Mouse (Mus musculus) limb, embryonic 14.5 days (tissue): ENCODE results near the gene Tpst1. TPM values are rescaled to one million over a fixed set of nuclear protein-coding genes. Genes with fewer than 3 reads are reported as not detected.

Source experiments
- ATAC-seq: fragments of 200-750 bp; cut with Nextera tagmentation; 2 replicates; pipeline ENCODE4 v1.8.0; 2017; ENCODE audit warnings: low read depth, moderate number of reproducible peaks, moderate TSS enrichment; ENCODE audit not compliant: low FRiP score
- DNase-seq: peaks from one replicate; pipeline ENCODE4 v3.0.0-alpha.2; 2015; ENCODE audit warnings: low spot score
- H3K27ac ChIP-seq: fragments of 300-500 bp; sonication (generic); replicated peaks from 2 replicates; pipeline ENCODE4 v1.5.1; 2014; ENCODE audit warnings: low read depth, mild to moderate bottlenecking, low read length, moderate library complexity, mixed read lengths
- H3K27me3 ChIP-seq: fragments of 300-500 bp; sonication (generic); 2 replicates; pipeline ENCODE4 v1.6.1; 2014; ENCODE audit warnings: low read length, mixed read lengths; ENCODE audit not compliant: control insufficient read depth, insufficient read depth
- H3K36me3 ChIP-seq: fragments of 300-500 bp; sonication (generic); 2 replicates; pipeline ENCODE4 v1.6.1; 2014; ENCODE audit warnings: mild to moderate bottlenecking, low read length, moderate library complexity, mixed read lengths; ENCODE audit not compliant: control insufficient read depth, insufficient read depth
- H3K4me1 ChIP-seq: fragments of 300-500 bp; sonication (generic); 2 replicates; pipeline ENCODE4 v1.6.1; 2014; ENCODE audit warnings: antibody characterized with exemption, low read length, mixed read lengths; ENCODE audit not compliant: control insufficient read depth, insufficient read depth
- H3K4me2 ChIP-seq: fragments of 300-500 bp; sonication (generic); replicated peaks from 2 replicates; pipeline ENCODE4 v1.6.1; 2014; ENCODE audit warnings: low read depth, mild to moderate bottlenecking, low read length, moderate library complexity; ENCODE audit not compliant: severe bottlenecking
- H3K4me3 ChIP-seq: fragments of 300-500 bp; sonication (generic); replicated peaks from 2 replicates; pipeline ENCODE4 v1.5.1; 2014; ENCODE audit warnings: low read length
- H3K9ac ChIP-seq: fragments of 300-500 bp; sonication (generic); 2 replicates; pipeline ENCODE4 v1.6.1; 2014; ENCODE audit warnings: mild to moderate bottlenecking, low read depth, low read length, moderate library complexity; ENCODE audit not compliant: severe bottlenecking
- H3K9me3 ChIP-seq: fragments of 300-500 bp; sonication (generic); 2 replicates; pipeline ENCODE4 v1.6.1; 2016; ENCODE audit warnings: low read length; ENCODE audit not compliant: control insufficient read depth
- POLR2A ChIP-seq: fragments of 200-500 bp; IDR thresholded peaks from 2 replicates; pipeline ENCODE4 v1.8.0; 2012; ENCODE audit warnings: inconsistent platforms, mild to moderate bottlenecking, moderate library complexity, borderline replicate concordance; ENCODE audit not compliant: insufficient read depth, insufficient read length; ENCODE audit errors: extremely low read depth
- WGBS: fragments of 180-500 bp; shearing (Covaris S2); extraction: QIAGEN DNeasy Blood & Tissue Kit; methylation state at CpG from one replicate; pipeline ENCODE4 v1.1.7; 2014; 5-methylcytosine and 5-hydroxymethylcytosine counted together
- polyA plus RNA-seq, 2 experiments: library from polyadenylated mRNA; depleted of rRNA in 1 of 2; stranded (reverse) in 1 of 2; unstranded in 1 of 2; fragments of >200 nt; fragmentation: Nextera tagmentation in 1 of 2; extraction: Ambion mirVana in 1 of 2; gene quantifications; 2 replicates each; pipeline versions ENCODE4 v1.2.1 to v1.2.3; 2012 to 2014

Tpst1 gene
- polyA plus RNA-seq, 2 experiments = 68.2 to 114 TPM

DNA sequence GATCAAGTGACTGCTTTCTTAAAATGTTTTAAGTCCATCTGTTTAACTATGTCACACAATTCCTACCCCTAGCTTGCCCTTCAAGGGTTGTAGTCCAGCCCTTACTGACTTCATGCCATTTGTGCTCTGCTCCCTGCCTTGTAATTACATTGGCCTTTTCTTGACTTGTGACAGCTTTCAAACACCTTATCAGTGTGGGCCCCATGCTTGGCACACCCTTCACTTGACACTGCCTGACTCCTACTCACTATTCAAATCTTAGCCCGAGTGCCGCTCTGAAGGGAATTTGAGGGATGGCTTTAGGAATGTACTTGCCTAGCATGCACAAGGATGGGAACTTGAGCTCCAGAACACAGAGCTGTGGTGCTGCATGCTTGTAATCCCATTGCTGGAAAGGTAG lies 24.7 kb downstream of the Tpst1 start:
- Histone ChIP-seq H3K4me1 (no peaks in the 10 kb centered on the region), H3K9ac (no peak overlapping the region), H3K36me3 (peaks cover 10% of the 10 kb centered on the region), H3K4me3 (no peak overlapping the region), H3K9me3 (no peaks in the 10 kb centered on the region), H3K4me2 (no peak overlapping the region), H3K27me3 (no peaks in the 10 kb centered on the region), H3K27ac (no peak overlapping the region)
- ATAC-seq = no peak
- no peak for TF ChIP-seq POLR2A
- WGBS = 82% methylated on average over 2 of the region's 2 CpGs
- no peak for DNase-seq

DNA sequence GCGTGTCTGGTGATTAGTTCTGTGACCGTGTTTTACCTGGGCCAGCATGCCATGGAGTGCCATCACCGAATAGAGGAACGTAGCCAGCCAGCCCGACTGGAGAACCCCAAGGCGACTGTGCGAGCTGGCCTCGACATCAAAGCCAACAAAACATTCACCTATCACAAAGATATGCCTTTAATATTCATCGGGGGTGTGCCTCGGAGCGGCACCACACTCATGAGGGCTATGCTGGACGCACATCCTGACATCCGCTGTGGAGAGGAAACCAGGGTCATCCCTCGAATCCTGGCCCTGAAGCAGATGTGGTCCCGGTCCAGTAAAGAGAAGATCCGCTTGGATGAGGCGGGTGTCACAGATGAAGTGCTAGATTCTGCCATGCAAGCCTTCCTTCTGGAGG lies 28.6 kb downstream of the Tpst1 start:
- DNase-seq (no peak), ATAC-seq (no peak)
- no peaks in the 10 kb centered on the region for H3K9me3 ChIP-seq
- no peak for TF ChIP-seq POLR2A
- 97% methylated on average over 17 of the region's 17 CpGs for whole genome bisulfite sequencing
- no peaks in the 10 kb centered on the region for H3K27me3 ChIP-seq
- H3K9ac ChIP-seq = no peak overlapping the region
- no peak overlapping the region for H3K4me3 ChIP-seq
- H3K36me3 ChIP-seq = peaks cover 22% of the 10 kb centered on the region
- H3K27ac ChIP-seq = no peak overlapping the region
- H3K4me2 ChIP-seq = no peak overlapping the region
- no peaks in the 10 kb centered on the region for H3K4me1 ChIP-seq

DNA sequence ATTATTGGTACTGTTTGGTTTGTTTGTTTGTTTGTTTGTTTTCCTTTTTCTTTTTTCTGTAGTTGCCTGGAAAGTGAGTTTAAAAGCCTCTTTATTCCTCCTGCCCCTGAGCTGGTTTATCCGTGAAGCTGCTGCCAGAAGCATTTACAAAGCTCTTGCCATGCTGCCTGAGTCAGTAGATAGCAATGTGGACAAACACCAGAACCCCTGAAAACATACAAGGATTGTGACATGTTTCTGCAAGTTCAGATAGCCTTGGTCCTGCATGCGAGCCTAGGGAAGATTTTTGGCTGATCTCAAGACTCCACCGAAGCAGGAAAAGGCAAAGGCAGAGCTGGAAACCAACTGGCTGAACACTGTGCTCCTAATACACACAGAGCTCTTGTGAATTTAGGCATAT lies 36.2 kb downstream of the Tpst1 start:
- Histone ChIP-seq H3K4me1 (peaks cover 8% of the 10 kb centered on the region), H3K4me2 (no peak overlapping the region), H3K9ac (no peak overlapping the region), H3K36me3 (peaks cover 32% of the 10 kb centered on the region), H3K4me3 (no peak overlapping the region), H3K27me3 (no peaks in the 10 kb centered on the region), H3K9me3 (no peaks in the 10 kb centered on the region), H3K27ac (no peak overlapping the region)
- DNase-seq (no peak), ATAC-seq (no peak)
- WGBS = 94% methylated on average over 3 of the region's 3 CpGs
- TF ChIP-seq POLR2A = no peak

DNA sequence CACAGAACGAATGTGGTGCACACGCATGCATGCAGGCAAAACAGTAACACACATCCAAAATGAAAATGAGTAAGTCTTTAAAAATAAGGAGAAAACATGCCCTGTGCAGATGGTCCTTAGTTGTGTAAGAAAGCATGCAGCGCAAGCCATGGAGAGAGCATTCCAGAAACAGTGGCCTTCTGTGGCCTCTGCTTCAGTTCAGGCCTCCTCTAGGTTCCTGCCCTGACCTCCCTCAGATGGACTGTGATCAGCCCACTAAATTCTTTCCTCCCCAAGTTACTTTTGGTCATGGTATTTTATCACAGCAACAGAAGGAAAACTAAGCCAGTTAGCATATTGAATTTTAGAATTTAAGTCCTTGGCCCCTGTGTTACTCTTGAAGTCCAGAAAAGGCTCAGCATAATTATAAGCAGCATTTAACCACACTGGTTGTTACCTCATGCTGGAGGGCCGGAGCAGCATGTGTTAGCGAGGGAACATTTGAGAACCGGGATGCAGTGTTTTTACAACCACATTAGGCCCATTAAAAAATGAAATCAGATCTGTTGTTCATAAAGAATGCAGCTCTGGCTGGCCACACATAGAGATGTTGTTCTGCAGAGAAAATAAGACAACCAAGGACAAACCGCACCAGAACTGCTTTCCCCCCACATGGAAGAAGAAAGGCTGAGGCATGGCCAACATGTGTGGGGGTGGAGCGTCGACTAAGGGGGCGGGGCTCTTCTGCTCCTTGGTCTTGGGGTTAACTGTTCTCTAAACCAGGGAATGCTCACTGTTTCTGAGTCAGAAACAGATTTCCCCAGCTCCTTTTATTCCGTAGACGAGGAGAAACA lies 37.7 kb downstream of the Tpst1 start:
- Histone ChIP-seq H3K4me1 (peaks cover 8% of the 10 kb centered on the region), H3K27ac (peak overlapping the region; percentile 55), H3K9me3 (no peaks in the 10 kb centered on the region), H3K36me3 (peaks cover 31% of the 10 kb centered on the region), H3K4me2 (no peak overlapping the region), H3K9ac (no peak overlapping the region), H3K27me3 (no peaks in the 10 kb centered on the region), H3K4me3 (no peak overlapping the region)
- DNase-seq (peak; percentile 64), ATAC-seq (peak; percentile 89)
- TF ChIP-seq POLR2A = no peak
- 47% methylated on average over 12 of the region's 12 CpGs for WGBS

DNA sequence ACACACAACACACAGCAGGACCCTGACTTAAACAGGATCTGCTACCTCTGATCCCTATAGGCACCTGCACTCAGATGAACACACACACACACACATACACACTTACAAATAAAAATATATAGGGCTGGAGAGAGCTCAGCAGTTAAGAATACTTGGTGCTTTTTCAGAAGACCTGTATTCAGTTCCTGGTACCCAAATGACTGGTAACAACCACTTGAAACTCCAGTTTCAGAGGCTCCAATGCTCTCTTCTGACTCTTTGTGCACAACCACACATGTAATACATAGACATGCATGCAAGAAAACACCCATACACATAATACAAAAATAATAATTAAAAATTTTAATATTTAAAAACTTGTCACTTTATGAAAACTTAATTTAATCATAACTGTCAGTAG lies 39.5 kb downstream of the Tpst1 start:
- H3K4me2 ChIP-seq = no peak overlapping the region
- no peak overlapping the region for H3K27ac ChIP-seq
- H3K27me3 ChIP-seq = no peaks in the 10 kb centered on the region
- no peak overlapping the region for H3K9ac ChIP-seq
- TF ChIP-seq POLR2A = no peak
- peaks cover 35% of the 10 kb centered on the region for H3K36me3 ChIP-seq
- no peak overlapping the region for H3K4me3 ChIP-seq
- ATAC-seq = no peak
- peaks cover 18% of the 10 kb centered on the region for H3K4me1 ChIP-seq
- no peaks in the 10 kb centered on the region for H3K9me3 ChIP-seq
- DNase-seq = no peak

DNA sequence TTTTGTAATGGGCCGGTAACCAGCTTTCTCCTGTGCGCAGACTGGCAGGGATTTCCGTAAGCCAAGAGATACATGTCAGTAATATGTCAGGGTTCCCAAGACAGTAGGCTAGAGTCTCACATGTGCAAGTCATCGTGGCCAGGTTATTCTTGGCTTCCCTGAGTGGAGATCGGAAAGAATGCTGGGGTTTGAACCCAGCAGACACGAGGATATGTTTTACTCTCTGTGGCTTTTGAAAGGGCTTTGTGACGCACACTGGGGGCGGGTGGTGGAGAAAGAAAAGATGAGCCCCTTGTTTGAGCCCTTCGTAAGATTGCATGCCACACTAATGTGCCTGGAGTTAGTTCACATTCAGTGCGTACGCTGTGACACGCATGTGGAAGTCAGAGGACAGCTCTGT lies 43.0 kb downstream of the Tpst1 start:
- DNase-seq = no peak
- 76% methylated on average over 12 of the region's 12 CpGs for WGBS
- Histone ChIP-seq H3K4me3 (no peak overlapping the region), H3K4me1 (peaks cover 27% of the 10 kb centered on the region), H3K27ac (0 out of 2 replicates have a peak overlapping the region, but pooled peaks have one; percentile 63), H3K27me3 (no peaks in the 10 kb centered on the region), H3K9me3 (no peaks in the 10 kb centered on the region), H3K4me2 (no peak overlapping the region), H3K36me3 (peaks cover 16% of the 10 kb centered on the region), H3K9ac (no peak overlapping the region)
- no peak for TF ChIP-seq POLR2A
- ATAC-seq = no peak
